Comparison of ENCODE assay signal across 8 mouse cellular contexts in the genomic region with DNA sequence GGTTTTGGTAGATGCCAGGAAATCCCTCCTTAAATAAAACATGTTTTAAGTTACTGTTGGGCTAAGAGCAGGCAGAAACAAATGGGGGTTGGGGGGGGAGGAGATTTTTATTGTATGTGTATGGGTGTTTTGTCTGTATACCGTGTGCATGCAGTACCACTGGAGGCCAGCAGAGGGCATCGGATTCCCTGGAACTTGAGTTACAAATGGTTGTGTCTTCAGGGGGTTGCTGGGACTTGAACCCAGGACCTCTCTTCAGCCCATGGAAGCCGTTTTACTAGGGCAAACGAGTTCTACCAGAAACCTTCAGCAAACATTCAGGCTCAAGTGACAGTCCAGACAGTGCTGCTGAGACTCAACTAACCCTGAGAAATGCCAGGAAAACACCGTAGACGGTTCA. TPM values are rescaled to one million over a fixed set of nuclear protein-coding genes. Genes with fewer than 3 reads are reported as not detected.
DNase-seq lines count a peak whose midpoint lies in the region.

No protein-coding gene starts in this region.

- H3K27me3 ChIP-seq in splenic B cell, adult 2 months (ENCODE audit: control insufficient read depth, insufficient read depth, low read length, poor library complexity, severe bottlenecking): no peaks in the 10 kb centered on the region

- peak; percentile 38 to 55 for DNase-seq in cerebellum, postnatal 10 days
- DNase-seq in cerebellum, adult 9-10 months: no peak
- DNase-seq in lung, postnatal 10 days: peak; percentile 27
- DNase-seq in lung, postnatal 14 days: no peak
- DNase-seq in embryo, embryonic 10.5 days (ENCODE audit: low spot score): peak; percentile 46
- peak; percentile 51 for DNase-seq in splenic B cell, adult 2 months (ENCODE audit: low read depth, low spot score)
- no peak for DNase-seq in left cerebral cortex, postnatal 14 days (ENCODE audit: low spot score in 2 of 2)
- no peak for DNase-seq in layer of hippocampus, adult 9-11 months

- 0 out of 2 replicates have a peak, but pooled peaks cover 4% of the 10 kb centered on the region for H3K36me3 ChIP-seq in splenic B cell, adult 2 months (ENCODE audit: control insufficient read depth, insufficient read depth, low read length, poor library complexity, severe bottlenecking)

- intact Hi-C loops in left cerebral cortex, postnatal 14 days (cut with DNase I): no loop called here

RNA-seq across cellular contexts. Expression of gene Zfp326, which starts 41.9 kb away (rescaled TPM):
- total RNA-seq in left cerebral cortex, postnatal 14 days (2021): 10 to 100 TPM; 37.0 to 40.0 TPM

Comparison
In these comparisons a context has a peak if more than half of its experiments do, and no peak if none do; other contexts are left out.
1. DNase-seq: peak in cerebellum, postnatal 10 days (2 of 2), lung, postnatal 10 days (single experiment), embryo, embryonic 10.5 days (single experiment) and splenic B cell, adult 2 months (single experiment); none in cerebellum, adult 9-10 months (single experiment), lung, postnatal 14 days (single experiment), left cerebral cortex, postnatal 14 days (0 of 2) and layer of hippocampus, adult 9-11 months (single experiment).